Mouse (Mus musculus): ENCODE data around the gene Gpr18. TPM values are rescaled to one million over a fixed set of nuclear protein-coding genes. Genes with fewer than 3 reads are reported as not detected.
"Not testable (repeated sequence)": the region's sequence is repeated elsewhere in the genome, so short reads cannot be mapped to it uniquely, and the experiment has no call there.

Gene Gpr18
- polyA plus RNA-seq, 1 experiment from 2014 or later = 0.59 TPM

- ATAC-seq (ENCODE audit: low FRiP score) = peak; percentile 51; the same call in 1 of the 2 replicates
Observed at GRCm38 (mm10) chr14:121865162-121865561, 50.4 kb downstream of the Gpr18 start.

More at GRCm38 (mm10) chr14:121865162-121865561, 50.4 kb downstream of the Gpr18 start:
- not testable (repeated sequence) for H3K27me3 ChIP-seq (ENCODE audit: control insufficient read depth, insufficient read depth, low read length); H3K4me2 ChIP-seq (replicated peaks; ENCODE audit: low read depth, low read length); H3K36me3 ChIP-seq (ENCODE audit: control insufficient read depth, insufficient read depth, low read length); H3K4me3 ChIP-seq (ENCODE audit: low read depth, low read length); H3K9me3 ChIP-seq (ENCODE audit: control insufficient read depth, low read length); H3K4me1 ChIP-seq (replicated peaks; ENCODE audit: control insufficient read depth, insufficient read depth, low read length); H3K27ac ChIP-seq (ENCODE audit: low read depth, low read length); H3K9ac ChIP-seq (ENCODE audit: low read depth, low read length)
- 3% methylated on average over 1 of the region's 2 CpGs for WGBS
- DNase-seq (ENCODE audit: low spot score) = peak; percentile 82

Other genes starting within 250 kb of the Gpr18 start
- gene Dock9, start 117.9 kb downstream of the Gpr18 start, polyA plus RNA-seq (2014; fragmentation: Nextera tagmentation; extraction: Ambion mirVana) = 5.4 and 6.0 TPM in 2 replicates
- gene Ubac2, start 37.2 kb downstream of the Gpr18 start, polyA plus RNA-seq (2014; fragmentation: Nextera tagmentation; extraction: Ambion mirVana) = 64.7 and 66.3 TPM in 2 replicates
- 1.9 and 3.2 TPM in 2 replicates for gene Gpr183, start 49.4 kb upstream of the Gpr18 start, polyA plus RNA-seq (2014; fragmentation: Nextera tagmentation; extraction: Ambion mirVana)
- gene Timm8a2, start 118.9 kb upstream of the Gpr18 start, polyA plus RNA-seq (2014; fragmentation: Nextera tagmentation; extraction: Ambion mirVana) = not detected in 2 replicates
- 130 and 138 TPM in 2 replicates for gene Tm9sf2, start 191.3 kb upstream of the Gpr18 start, polyA plus RNA-seq (2014; fragmentation: Nextera tagmentation; extraction: Ambion mirVana)